Mouse (Mus musculus) CD4-positive, CD25-positive, alpha-beta regulatory T cell, adult 4 months (primary cell): ENCODE data around the gene Ppm1b. TPM values are rescaled to one million over a fixed set of nuclear protein-coding genes. Genes with fewer than 3 reads are reported as not detected.
"Not testable (repeated sequence)": the region's sequence is repeated elsewhere in the genome, so short reads cannot be mapped to it uniquely, and the experiment has no call there.

Source experiments
- ATAC-seq: one replicate; pipeline ENCODE4 v1.8.0; 2017
- polyA plus RNA-seq, 2 experiments: library from polyadenylated mRNA; unstranded; fragments of 100-300 nt; shearing (Covaris generic); gene quantifications; one replicate each; pipeline ENCODE4 v1.2.1; 2017

Gene Ppm1b
- 10 to 100 TPM; 13.9 to 27.5 TPM for polyA plus RNA-seq

- no peak for ATAC-seq
Measured at GRCm38 (mm10) chr17:84956441-84956840, at the start of gene Ppm1b. TSS of gene Ppm1b (plus strand) at chr17:84956741.

DNA sequence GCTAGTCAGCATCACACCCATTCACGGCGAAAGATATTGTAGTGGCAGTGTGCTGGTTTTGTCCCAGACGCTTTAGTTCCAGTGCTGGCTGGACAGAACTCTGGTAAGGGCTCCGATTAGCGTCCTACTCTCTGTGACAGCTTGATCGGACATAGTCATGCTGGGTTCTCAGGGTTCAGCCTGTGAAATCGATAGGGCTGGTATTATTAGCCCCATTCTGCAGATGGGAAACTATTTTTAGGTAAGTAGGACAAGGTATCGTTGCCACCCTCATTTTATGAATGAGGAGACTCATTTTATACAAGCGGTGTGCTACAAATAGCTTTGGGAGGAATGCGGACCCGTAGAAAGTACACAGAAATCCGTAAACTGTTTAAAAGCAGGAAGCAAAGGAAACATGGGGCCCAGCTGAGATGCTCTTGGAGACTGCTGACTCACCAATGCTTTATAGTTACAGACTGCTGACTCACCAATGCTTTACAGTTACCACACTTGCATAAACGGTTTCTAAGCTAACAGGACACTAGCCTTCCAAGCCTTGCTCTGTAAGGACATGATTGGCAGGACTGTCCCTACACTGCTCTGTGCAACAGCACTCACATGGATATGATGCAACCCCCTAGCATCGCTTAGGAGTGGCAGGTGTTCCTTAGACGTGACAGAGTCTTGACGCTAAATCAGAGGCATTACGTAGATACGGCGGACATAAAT lies 34.7 kb upstream of the Ppm1b start:
- no peak for ATAC-seq

GRCm38 (mm10) chr17:84924779-84925178 lies 31.8 kb upstream of the Ppm1b start:
- ATAC-seq, result no peak

GRCm38 (mm10) chr17:84926233-84926632 lies 30.3 kb upstream of the Ppm1b start:
- ATAC-seq, result no peak

- no peak for ATAC-seq
Measured at GRCm38 (mm10) chr17:84927580-84927979, 29.0 kb upstream of the Ppm1b start.

GRCm38 (mm10) chr17:84932943-84933342 lies 23.6 kb upstream of the Ppm1b start:
- no peak for ATAC-seq

GRCm38 (mm10) chr17:84933968-84934367 lies 22.6 kb upstream of the Ppm1b start:
- no peak for ATAC-seq

GRCm38 (mm10) chr17:84935620-84936019 lies 20.9 kb upstream of the Ppm1b start:
- ATAC-seq, result not testable (repeated sequence)

GRCm38 (mm10) chr17:84936301-84936700 lies 20.2 kb upstream of the Ppm1b start:
- no peak for ATAC-seq

- no peak for ATAC-seq
Measured at GRCm38 (mm10) chr17:84936809-84937208, 19.7 kb upstream of the Ppm1b start.

DNA sequence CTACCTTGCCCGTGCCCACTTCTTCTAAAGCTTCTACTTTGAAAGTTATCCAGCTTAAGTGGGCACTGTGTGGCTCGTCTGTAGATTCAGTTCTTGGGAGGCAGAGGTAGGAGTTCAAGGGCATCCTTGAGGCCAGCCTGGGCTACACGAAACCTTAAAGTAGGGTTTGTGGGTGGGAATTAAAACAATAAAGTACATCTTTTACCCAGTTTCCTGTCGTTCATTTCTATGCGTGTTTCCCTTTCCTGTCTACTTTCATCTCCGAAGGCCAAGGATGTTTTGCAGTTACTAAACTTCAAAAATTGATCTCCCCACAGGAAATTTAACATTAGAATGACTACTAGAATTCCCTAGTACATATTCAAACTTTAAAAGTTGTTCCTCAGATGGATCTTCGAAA lies 19.3 kb upstream of the Ppm1b start:
- peak; percentile 82 for ATAC-seq

GRCm38 (mm10) chr17:84938215-84938614 lies 18.3 kb upstream of the Ppm1b start:
- ATAC-seq, result no peak

DNA sequence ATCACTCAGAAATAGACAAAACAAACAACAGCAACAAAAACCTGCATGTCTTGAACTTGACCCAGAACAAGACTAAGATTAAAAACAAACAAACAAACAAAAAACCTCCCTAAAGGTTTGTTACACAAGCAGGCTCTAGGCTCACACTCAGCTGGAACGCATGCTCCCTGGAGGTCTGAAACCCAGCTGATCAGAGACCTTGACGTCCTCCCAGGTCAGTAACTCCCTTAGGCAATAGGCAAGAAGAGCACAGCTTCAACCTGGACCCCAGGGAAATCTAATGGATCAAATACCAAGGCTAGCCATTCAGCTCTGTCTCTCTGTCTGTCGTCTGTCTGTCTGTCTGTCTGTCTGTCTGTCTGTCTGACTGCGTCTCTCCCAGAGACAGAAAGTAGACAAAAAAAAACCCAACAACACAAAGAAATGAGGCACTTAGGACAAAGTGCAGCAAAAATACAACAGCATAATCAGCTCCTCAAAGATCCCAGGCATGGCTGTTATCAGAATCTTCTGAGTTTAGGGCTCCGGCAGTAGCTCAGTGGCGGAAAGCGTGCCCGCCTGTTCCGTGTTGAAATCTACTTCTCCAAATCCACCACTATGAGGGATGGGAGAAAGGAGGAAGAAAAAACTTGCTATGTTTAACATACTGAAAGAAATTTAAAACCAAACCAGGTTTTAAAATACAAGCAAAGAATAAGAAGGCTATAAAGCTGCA lies 16.4 kb upstream of the Ppm1b start:
- ATAC-seq, result no peak

DNA sequence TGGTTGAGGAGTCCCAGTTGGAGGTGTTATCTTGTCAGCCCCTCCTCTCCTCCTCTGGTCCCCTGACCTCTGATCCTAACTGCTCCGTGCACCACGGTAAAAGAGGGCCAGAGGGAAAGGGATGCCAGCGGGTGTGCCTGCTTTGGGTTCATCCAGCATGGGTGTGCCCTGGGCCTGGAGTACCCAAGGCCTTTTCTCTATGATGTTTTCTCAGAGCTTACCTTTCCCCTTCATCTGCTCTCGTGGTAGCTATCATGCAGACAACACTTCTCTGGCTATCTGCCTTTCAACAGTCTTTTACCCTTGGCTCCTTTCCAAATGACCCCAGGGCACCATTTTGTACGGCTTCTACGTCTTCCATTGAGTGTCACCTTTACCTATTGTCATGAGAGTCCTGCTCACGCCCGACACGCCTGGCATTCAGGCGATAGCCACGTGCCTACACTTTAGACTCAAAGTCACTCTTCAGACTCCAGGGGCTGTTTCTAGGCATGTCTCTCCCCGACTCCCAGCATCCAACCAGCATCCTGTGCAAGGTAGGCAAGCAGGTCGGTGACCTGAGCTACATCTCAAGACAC lies 15.2 kb upstream of the Ppm1b start:
- no peak for ATAC-seq

- ATAC-seq, result no peak
Measured at GRCm38 (mm10) chr17:84942358-84943032, 14.0 kb upstream of the Ppm1b start.

DNA sequence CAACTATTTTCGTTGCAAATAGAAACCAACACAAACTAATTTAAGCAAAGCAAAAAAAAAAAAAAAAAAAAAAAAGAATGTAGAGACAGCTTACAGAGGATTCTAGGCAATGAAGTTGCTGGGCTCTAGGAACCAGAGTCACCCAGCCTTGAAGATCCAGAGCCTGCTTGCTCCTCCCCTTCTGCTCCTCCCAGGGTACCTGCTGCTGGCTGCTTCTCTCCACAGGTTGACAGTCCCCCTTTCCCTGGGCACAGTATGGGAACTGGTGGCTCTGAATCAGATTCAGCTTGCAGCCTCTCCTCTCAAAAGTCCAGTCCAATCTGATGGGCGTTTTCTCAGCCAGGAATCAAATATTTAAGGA lies 13.5 kb upstream of the Ppm1b start:
- no peak for ATAC-seq

DNA sequence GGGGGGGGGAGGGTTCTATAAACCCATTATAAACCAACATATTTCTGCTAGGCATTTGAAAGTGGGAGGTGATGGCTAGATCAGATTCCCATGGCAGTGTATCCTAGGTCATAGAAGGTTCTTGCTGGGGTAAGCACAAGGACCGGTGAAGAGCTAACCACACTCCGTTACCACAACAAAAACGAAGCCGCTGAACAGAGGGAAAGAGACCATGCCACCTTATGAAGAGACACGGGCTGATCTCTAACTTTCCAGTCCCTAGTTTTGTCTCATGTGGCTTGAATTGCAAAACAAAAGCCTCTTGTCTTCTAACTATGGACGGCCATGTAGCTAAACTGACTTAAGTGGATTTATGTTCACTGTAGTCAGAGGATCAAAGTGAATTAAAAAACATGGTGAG lies 12.2 kb upstream of the Ppm1b start:
- peak; percentile 57 for ATAC-seq

DNA sequence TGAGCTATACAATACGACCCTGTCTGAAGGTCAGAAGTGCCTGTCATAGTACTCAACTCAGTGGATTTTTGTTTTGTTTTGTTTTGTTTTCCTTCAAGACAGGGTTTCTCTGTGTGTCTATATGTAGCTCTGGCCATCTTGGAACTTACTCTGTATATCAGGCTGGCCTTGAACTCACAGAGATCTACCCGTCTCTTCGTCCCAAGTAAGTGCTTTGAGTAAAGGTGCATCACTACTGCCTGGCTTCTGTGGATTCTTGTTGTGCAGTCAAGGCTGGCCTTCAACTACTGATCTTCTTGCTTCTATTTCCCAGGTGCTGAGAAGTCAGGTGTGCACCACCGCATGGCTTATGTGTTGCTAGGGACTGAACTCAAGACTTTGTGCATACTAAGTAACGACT lies 4.0 kb upstream of the Ppm1b start:
- ATAC-seq, result no peak

DNA sequence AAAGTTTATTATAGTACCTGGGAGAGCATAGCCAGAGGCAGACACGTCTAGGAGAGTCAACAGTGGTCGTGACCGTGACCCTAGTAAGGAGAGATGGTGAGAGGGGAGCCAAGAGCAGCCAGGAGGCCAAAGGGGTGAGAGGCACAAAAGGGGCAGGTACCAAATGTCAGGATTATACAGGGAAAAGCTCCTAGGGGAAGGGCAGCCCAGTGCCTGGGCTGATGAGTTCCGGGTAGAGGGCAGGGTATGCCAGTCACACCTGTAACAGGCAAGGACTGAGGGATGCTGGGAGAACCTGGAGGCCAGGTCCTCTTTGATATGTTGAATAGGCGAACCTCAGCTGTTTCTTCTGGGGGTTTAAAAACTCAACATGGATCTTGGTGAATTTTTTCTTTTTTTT lies 2.8 kb upstream of the Ppm1b start:
- ATAC-seq, result no peak

- ATAC-seq, result no peak
Measured at GRCm38 (mm10) chr17:84954881-84955280, 1.7 kb upstream of the Ppm1b start.

DNA sequence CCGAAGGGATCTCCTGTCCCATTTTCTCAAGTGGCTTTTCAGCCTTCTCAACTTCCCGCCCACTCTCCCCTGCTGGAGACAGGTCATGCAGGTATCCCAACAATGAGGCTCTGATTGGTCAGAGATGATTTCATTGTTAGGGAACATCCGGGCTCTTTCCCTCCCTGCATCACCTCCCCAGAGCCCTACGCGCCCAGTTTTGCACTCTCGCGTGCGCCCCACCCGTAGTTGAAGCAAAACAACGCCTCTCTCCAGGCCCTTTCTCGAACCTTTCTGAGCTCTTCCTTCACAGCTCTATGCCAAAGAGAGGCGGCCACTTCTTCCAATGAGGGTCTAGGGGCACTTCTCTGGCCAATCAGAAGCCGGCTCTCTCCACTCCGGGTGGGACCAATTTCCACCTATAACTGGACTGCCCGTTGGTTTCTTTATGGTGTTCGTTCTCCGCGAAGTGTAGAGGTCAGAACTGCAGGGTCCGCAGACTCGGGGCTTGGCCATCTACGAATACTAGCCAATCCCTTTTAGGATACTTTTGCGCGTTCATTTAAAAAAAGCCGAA lies 468 bp downstream of the Ppm1b start:
- ATAC-seq, result peak; percentile 66

GRCm38 (mm10) chr17:84957487-84958259 lies 1.1 kb downstream of the Ppm1b start:
- peak; percentile 80 for ATAC-seq
